Mouse (Mus musculus) CH12.LX (cell line): ENCODE measurements around the gene Casr.

Experiments used
- BHLHE40 ChIP-seq: IDR thresholded peaks from 2 replicates; pipeline ENCODE4 v1.6.1; 2011; ENCODE audit warnings: mild to moderate bottlenecking, low read depth, low read length, improper control_type of control experiment
- CHD2 ChIP-seq: IDR thresholded peaks from 2 replicates; pipeline ENCODE4 v1.6.1; 2011; ENCODE audit warnings: low read length, improper control_type of control experiment
- CTCF ChIP-seq, 2 experiments: IDR thresholded peaks in 1 of 2; conservative IDR thresholded peaks in 1 of 2; 2 replicates each; pipeline ENCODE4 v1.5.1; 2011 to 2012; ENCODE audit warnings: low read depth in 2 of 2, low read length in 2 of 2, improper control_type of control experiment in 1 of 2, inconsistent platforms in 1 of 2, mild to moderate bottlenecking in 1 of 2, moderate library complexity in 1 of 2
- E2F4 ChIP-seq: IDR thresholded peaks from 2 replicates; pipeline ENCODE4 v1.6.1; 2011; ENCODE audit warnings: low read depth, low read length, improper control_type of control experiment; ENCODE audit not compliant: insufficient replicate concordance
- JUN ChIP-seq: IDR thresholded peaks from 2 replicates; pipeline ENCODE4 v1.6.1; 2011; ENCODE audit warnings: low read depth, mild to moderate bottlenecking, low read length, improper control_type of control experiment, moderate library complexity; ENCODE audit not compliant: insufficient read depth
- MAX ChIP-seq: IDR thresholded peaks from 2 replicates; pipeline ENCODE4 v1.6.1; 2011; ENCODE audit warnings: low read length, improper control_type of control experiment
- MAZ ChIP-seq: IDR thresholded peaks from 2 replicates; pipeline ENCODE4 v1.6.1; 2012; ENCODE audit warnings: low read depth, mild to moderate bottlenecking, inconsistent platforms, low read length, improper control_type of control experiment, moderate library complexity
- POLR2A ChIP-seq: IDR thresholded peaks from 2 replicates; pipeline ENCODE4 v1.6.1; 2011; ENCODE audit warnings: low read depth, mild to moderate bottlenecking, improper control_type of control experiment, low read length
- RCOR1 ChIP-seq: conservative IDR thresholded peaks from 2 replicates; pipeline ENCODE4 v1.6.1; 2012; ENCODE audit warnings: low read depth, mild to moderate bottlenecking, inconsistent platforms, low read length, improper control_type of control experiment
- TCF12 ChIP-seq: IDR thresholded peaks from 2 replicates; pipeline ENCODE4 v1.6.1; 2014; ENCODE audit warnings: low read depth, mild to moderate bottlenecking, inconsistent platforms, low read length, improper control_type of control experiment
- USF2 ChIP-seq: conservative IDR thresholded peaks from 2 replicates; pipeline ENCODE4 v1.6.1; 2011; ENCODE audit warnings: low read depth, low read length, improper control_type of control experiment

DNA sequence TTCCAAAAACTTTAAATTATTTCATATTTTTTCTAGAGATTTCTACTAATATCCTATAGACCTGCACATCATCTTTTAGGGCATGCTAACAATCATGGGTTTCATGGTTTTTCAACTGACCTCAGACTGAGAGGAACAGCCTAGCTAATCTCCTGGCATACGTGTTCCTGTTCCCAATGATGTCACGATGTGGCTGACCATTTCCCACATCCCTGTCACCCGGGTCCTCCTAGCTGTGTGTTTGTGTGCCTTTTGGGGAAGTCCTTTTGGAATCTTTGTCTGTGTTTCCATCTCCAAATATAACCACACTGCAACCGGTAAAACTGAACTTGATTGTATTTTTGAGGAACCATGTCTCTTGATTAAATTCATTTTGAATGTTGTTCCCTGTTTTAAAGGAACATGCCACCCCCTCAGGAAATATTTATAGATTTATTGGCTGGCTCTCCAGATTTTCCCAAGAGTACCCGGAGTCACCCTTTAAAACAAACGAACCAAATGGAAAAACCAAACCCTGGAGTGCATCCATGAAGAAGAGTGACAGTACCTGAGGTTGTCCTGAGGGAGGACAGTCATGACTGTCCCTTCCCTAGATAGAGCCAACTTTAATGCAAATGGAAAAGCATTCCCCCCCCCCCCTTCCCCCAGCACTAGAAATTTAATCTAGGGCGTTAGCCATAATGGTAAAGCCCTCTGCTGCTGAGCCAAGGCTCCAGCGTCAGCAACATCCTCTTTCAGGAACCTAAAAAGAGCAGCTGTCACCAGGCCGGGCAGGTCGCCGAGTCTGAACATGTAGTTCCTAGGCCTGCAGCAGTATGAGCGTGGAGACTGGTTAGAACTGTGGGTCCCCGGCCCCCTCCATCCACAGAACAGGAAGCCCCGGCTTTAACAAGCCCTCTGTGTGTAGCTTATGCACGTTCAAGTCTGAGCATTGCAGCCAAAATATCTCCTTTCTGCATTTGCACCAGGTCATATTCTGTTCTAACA lies 31.1 kb downstream of the Casr start:
- TF ChIP-seq RCOR1 (no peak), POLR2A (no peak), CTCF (conservative IDR thresholded peaks at IDR 0.05 in 1 of 2, IDR thresholded peaks at IDR 0.05 in 1 of 2; ENCODE audit: low read depth in 2 of 2, low read length in 2 of 2) (no peak), CHD2 (no peak; the same call in 1 of the 2 replicates), E2F4 (no peak), USF2 (no peak), TCF12 (no peak), JUN (no peak), MAX (peak; percentile 44; the same call in 1 of the 2 replicates), MAZ (peak; percentile 62; the same call in 1 of the 2 replicates), BHLHE40 (0 out of 2 replicates have a peak, but pooled peaks have one; percentile 22)
